Mouse (Mus musculus): ENCODE data around the gene Ccl9. TPM values are rescaled to one million over a fixed set of nuclear protein-coding genes. Genes with fewer than 3 reads are reported as not detected.

Gene Ccl9
- total RNA-seq, 2 experiments from 2014 or later: 0.70 TPM; not detected in 1

GRCm38 (mm10) chr11:83544214-83544613 lies 34.2 kb downstream of the Ccl9 start:
- no peak for ATAC-seq (replicated peaks; ENCODE audit: low FRiP score, low TSS enrichment, poor library complexity, severe bottlenecking)

GRCm38 (mm10) chr11:83541415-83541814 lies 37.0 kb downstream of the Ccl9 start:
- no peak for ATAC-seq (replicated peaks; ENCODE audit: low FRiP score, low TSS enrichment, poor library complexity, severe bottlenecking)

GRCm38 (mm10) chr11:83540931-83541330 lies 37.5 kb downstream of the Ccl9 start:
- no peak for ATAC-seq (replicated peaks; ENCODE audit: low FRiP score, low TSS enrichment, poor library complexity, severe bottlenecking)

- ATAC-seq (replicated peaks; ENCODE audit: low FRiP score, low TSS enrichment, poor library complexity, severe bottlenecking): no peak
Measured at GRCm38 (mm10) chr11:83538705-83539314, 39.6 kb downstream of the Ccl9 start.

GRCm38 (mm10) chr11:83536831-83537230 lies 41.6 kb downstream of the Ccl9 start:
- ATAC-seq (replicated peaks; ENCODE audit: low FRiP score, low TSS enrichment, poor library complexity, severe bottlenecking): peak; percentile 39; the same call in 1 of the 2 replicates

- 0 out of 2 replicates have a peak, but pooled peaks have one; percentile 7 for ATAC-seq (replicated peaks; ENCODE audit: low FRiP score, low TSS enrichment, poor library complexity, severe bottlenecking)
Measured at GRCm38 (mm10) chr11:83534609-83535423, 43.6 kb downstream of the Ccl9 start.

GRCm38 (mm10) chr11:83534143-83534542 lies 44.3 kb downstream of the Ccl9 start:
- ATAC-seq (replicated peaks; ENCODE audit: low FRiP score, low TSS enrichment, poor library complexity, severe bottlenecking): no peak

- ATAC-seq (replicated peaks; ENCODE audit: low FRiP score, low TSS enrichment, poor library complexity, severe bottlenecking): no peak
Measured at GRCm38 (mm10) chr11:83533192-83533591, 45.2 kb downstream of the Ccl9 start.

GRCm38 (mm10) chr11:83530360-83530759 lies 48.1 kb downstream of the Ccl9 start, which contains the start of gene Ccl5:
Gene Ccl5, minus strand, starts transcription at chr11:83530518.
- no peak for ATAC-seq (replicated peaks; ENCODE audit: low FRiP score, low TSS enrichment, poor library complexity, severe bottlenecking)

GRCm38 (mm10) chr11:83529024-83529423 lies 49.4 kb downstream of the Ccl9 start:
- no peak for ATAC-seq (replicated peaks; ENCODE audit: low FRiP score, low TSS enrichment, poor library complexity, severe bottlenecking)

Other genes with a start within 250 kb of the Ccl9 start
- not detected in 2 replicates for gene Rasl10b, start 169.5 kb downstream of the Ccl9 start, total RNA-seq (2014; fragmentation: Nextera tagmentation)
- 0.19 TPM in 1 of 2 replicates, not detected in the other for gene Rasl10b, start 169.5 kb downstream of the Ccl9 start, total RNA-seq (2017)
- not detected in 2 replicates for gene Gas2l2, start 149.2 kb downstream of the Ccl9 start, total RNA-seq (2014; fragmentation: Nextera tagmentation)
- gene Gas2l2, start 149.2 kb downstream of the Ccl9 start, total RNA-seq (2017): not detected in 2 replicates
- gene 1700020L24Rik, start 141.0 kb downstream of the Ccl9 start, total RNA-seq (2014; fragmentation: Nextera tagmentation): 2.6 TPM in 1 of 2 replicates, not detected in the other
- not detected in 2 replicates for gene 1700020L24Rik, start 141.0 kb downstream of the Ccl9 start, total RNA-seq (2017)
- gene Mmp28, start 115.6 kb downstream of the Ccl9 start, total RNA-seq (2014; fragmentation: Nextera tagmentation): 0.37 TPM in 1 of 2 replicates, not detected in the other
- 0.19 and 0.42 TPM in 2 replicates for gene Mmp28, start 115.6 kb downstream of the Ccl9 start, total RNA-seq (2017)
- gene Taf15, start 105.5 kb downstream of the Ccl9 start, total RNA-seq (2014; fragmentation: Nextera tagmentation): 60.9 and 72.5 TPM in 2 replicates
- gene Taf15, start 105.5 kb downstream of the Ccl9 start, total RNA-seq (2017): 24.0 and 32.8 TPM in 2 replicates
- not detected in 2 replicates for gene Heatr9, start 56.5 kb downstream of the Ccl9 start, total RNA-seq (2014; fragmentation: Nextera tagmentation)
- not detected in 2 replicates for gene Heatr9, start 56.5 kb downstream of the Ccl9 start, total RNA-seq (2017)
- gene Ccl5, start 48.1 kb downstream of the Ccl9 start, total RNA-seq (2014; fragmentation: Nextera tagmentation): 8.9 and 46.6 TPM in 2 replicates
- 5.6 and 32.4 TPM in 2 replicates for gene Ccl5, start 48.1 kb downstream of the Ccl9 start, total RNA-seq (2017)
- gene Ccl6, start 14.5 kb upstream of the Ccl9 start, total RNA-seq (2014; fragmentation: Nextera tagmentation): not detected in 2 replicates
- 0.84 and 4.1 TPM in 2 replicates for gene Ccl6, start 14.5 kb upstream of the Ccl9 start, total RNA-seq (2017)
- gene Rpl9-ps1, start 67.0 kb upstream of the Ccl9 start, total RNA-seq (2014; fragmentation: Nextera tagmentation): not detected in 2 replicates
- not detected in 2 replicates for gene Rpl9-ps1, start 67.0 kb upstream of the Ccl9 start, total RNA-seq (2017)
- gene Ccl3, start 70.7 kb upstream of the Ccl9 start, total RNA-seq (2014; fragmentation: Nextera tagmentation): not detected in 2 replicates
- 13.6 and 17.1 TPM in 2 replicates for gene Ccl3, start 70.7 kb upstream of the Ccl9 start, total RNA-seq (2017)
- 1.7 TPM in 1 of 2 replicates, not detected in the other for gene Ccl4, start 83.9 kb upstream of the Ccl9 start, total RNA-seq (2014; fragmentation: Nextera tagmentation)
- gene Ccl4, start 83.9 kb upstream of the Ccl9 start, total RNA-seq (2017): 10.9 and 16.2 TPM in 2 replicates
- gene Wfdc17, start 125.4 kb upstream of the Ccl9 start, total RNA-seq (2014; fragmentation: Nextera tagmentation): not detected in 2 replicates
- gene Wfdc17, start 125.4 kb upstream of the Ccl9 start, total RNA-seq (2017): not detected in 2 replicates
- not detected in 2 replicates for gene Wfdc18, start 130.4 kb upstream of the Ccl9 start, total RNA-seq (2014; fragmentation: Nextera tagmentation)
- not detected in 2 replicates for gene Wfdc18, start 130.4 kb upstream of the Ccl9 start, total RNA-seq (2017)
- 30.6 TPM in 1 of 2 replicates, not detected in the other for gene Wfdc21, start 168.3 kb upstream of the Ccl9 start, total RNA-seq (2014; fragmentation: Nextera tagmentation)
- gene Wfdc21, start 168.3 kb upstream of the Ccl9 start, total RNA-seq (2017): 2.1 TPM in 1 of 2 replicates, not detected in the other
- 21.9 and 38.9 TPM in 2 replicates for gene Heatr6, start 175.1 kb upstream of the Ccl9 start, total RNA-seq (2014; fragmentation: Nextera tagmentation)
- gene Heatr6, start 175.1 kb upstream of the Ccl9 start, total RNA-seq (2017): 10.2 and 20.6 TPM in 2 replicates

Data from megakaryocyte-erythroid progenitor cell, adult 5-6 weeks (primary cell).